Mouse (Mus musculus): ENCODE measurements around the gene Ttll1. TPM values are rescaled to one million over a fixed set of nuclear protein-coding genes. Genes with fewer than 3 reads are reported as not detected.

Ttll1 gene
- total RNA-seq, 1 experiment from 2014 or later: 8.5 TPM

DNA sequence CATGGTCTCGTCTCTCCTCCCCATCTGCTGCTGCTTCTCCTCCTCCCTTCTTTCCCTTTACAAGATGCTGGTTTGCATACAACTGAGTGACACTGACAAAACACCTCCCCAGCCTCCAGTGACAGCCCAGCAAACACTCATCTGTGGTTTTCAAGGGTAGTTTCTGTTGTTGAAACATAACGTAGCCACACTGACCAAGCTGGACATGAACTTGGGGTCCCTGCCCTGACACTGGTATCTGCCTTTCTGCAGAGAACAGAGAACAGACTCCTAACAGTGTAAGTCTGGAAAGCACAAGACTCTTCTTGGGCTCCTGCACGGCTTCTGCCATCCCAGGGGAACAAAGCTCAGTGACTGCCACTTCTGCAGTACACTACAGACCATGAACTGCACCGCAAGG lies 76.0 kb downstream of the Ttll1 start:
- ATAC-seq (replicated peaks; ENCODE audit: low read depth, poor library complexity, severe bottlenecking): no peak

Other genes with a start within 250 kb of the Ttll1 start
- gene Arfgap3, start 160.6 kb downstream of the Ttll1 start, total RNA-seq (2017): 13.8 and 25.5 TPM in 2 replicates
- 98.3 and 123 TPM in 2 replicates for gene Pacsin2, start 46.3 kb downstream of the Ttll1 start, total RNA-seq (2017)
- gene Bik, start 16.0 kb upstream of the Ttll1 start, total RNA-seq (2017): not detected in 2 replicates
- 60.8 and 78.3 TPM in 2 replicates for gene Tspo, start 52.7 kb upstream of the Ttll1 start, total RNA-seq (2017)
- 15.0 and 25.3 TPM in 2 replicates for gene Mcat, start 52.9 kb upstream of the Ttll1 start, total RNA-seq (2017)
- gene Ttll12, start 84.3 kb upstream of the Ttll1 start, total RNA-seq (2017): 22.5 and 26.0 TPM in 2 replicates
- not detected in 2 replicates for gene Scube1, start 214.1 kb upstream of the Ttll1 start, total RNA-seq (2017)